Mouse (Mus musculus) midbrain, embryonic 10.5 days (tissue): ENCODE data around the gene Atr. TPM values are rescaled to one million over a fixed set of nuclear protein-coding genes. Genes with fewer than 3 reads are reported as not detected.

Experiments
- polyA plus RNA-seq: library from polyadenylated mRNA; unstranded; fragments of >200 nt; fragmentation: Nextera tagmentation; extraction: Ambion mirVana; gene quantifications from 2 replicates; pipeline ENCODE4 v1.2.1, GENCODE M21; 2016

The Atr gene
- polyA plus RNA-seq, 1 experiment from 2014 or later = 19.4 TPM

Other genes starting within 250 kb of the Atr start
- gene Pcolce2, start 220.0 kb upstream of the Atr start, polyA plus RNA-seq = 2.9 and 3.2 TPM in 2 replicates
- gene Trpc1, start 107.2 kb upstream of the Atr start, polyA plus RNA-seq = 2.3 and 2.6 TPM in 2 replicates
- 3.2 and 5.2 TPM in 2 replicates for gene Pls1, start 12.3 kb upstream of the Atr start, polyA plus RNA-seq
- gene Xrn1, start 97.2 kb downstream of the Atr start, polyA plus RNA-seq = 19.7 and 20.9 TPM in 2 replicates